Mouse (Mus musculus) macrophage (primary cell): ENCODE data around the gene Eif4a1. TPM values are rescaled to one million over a fixed set of nuclear protein-coding genes. Genes with fewer than 3 reads are reported as not detected.

Experiments used
- H3K27ac ChIP-seq: fragments of 350-480 bp; formaldehyde crosslinking; 2 replicates; pipeline ENCODE4 v1.9.0; 2021
- H3K36me3 ChIP-seq: fragments of 350-480 bp; formaldehyde crosslinking; 2 replicates; pipeline ENCODE4 v1.9.0; 2021; ENCODE audit errors: inconsistent target
- H3K4me3 ChIP-seq: fragments of 350-480 bp; formaldehyde crosslinking; 2 replicates; pipeline ENCODE4 v1.9.0; 2021; ENCODE audit errors: inconsistent target
- H3K79me2 ChIP-seq: fragments of 350-480 bp; formaldehyde crosslinking; 2 replicates; pipeline ENCODE4 v1.9.0; 2021; ENCODE audit errors: inconsistent target
- WGBS: methylation state at CpG from one replicate; pipeline ENCODE4 v1.1.7; 2026; ENCODE audit warnings: inconsistent platforms; ENCODE audit not compliant: missing documents; 5-methylcytosine and 5-hydroxymethylcytosine counted together
- polyA plus RNA-seq: library from polyadenylated mRNA; stranded (reverse); fragments of 250-400 nt; gene quantifications from 3 replicates; pipeline ENCODE4 v1.2.4, GENCODE M21; 2018; ENCODE audit warnings: inconsistent platforms

Eif4a1 gene
- polyA plus RNA-seq, 1 experiment from 2014 or later, result 693 TPM

DNA sequence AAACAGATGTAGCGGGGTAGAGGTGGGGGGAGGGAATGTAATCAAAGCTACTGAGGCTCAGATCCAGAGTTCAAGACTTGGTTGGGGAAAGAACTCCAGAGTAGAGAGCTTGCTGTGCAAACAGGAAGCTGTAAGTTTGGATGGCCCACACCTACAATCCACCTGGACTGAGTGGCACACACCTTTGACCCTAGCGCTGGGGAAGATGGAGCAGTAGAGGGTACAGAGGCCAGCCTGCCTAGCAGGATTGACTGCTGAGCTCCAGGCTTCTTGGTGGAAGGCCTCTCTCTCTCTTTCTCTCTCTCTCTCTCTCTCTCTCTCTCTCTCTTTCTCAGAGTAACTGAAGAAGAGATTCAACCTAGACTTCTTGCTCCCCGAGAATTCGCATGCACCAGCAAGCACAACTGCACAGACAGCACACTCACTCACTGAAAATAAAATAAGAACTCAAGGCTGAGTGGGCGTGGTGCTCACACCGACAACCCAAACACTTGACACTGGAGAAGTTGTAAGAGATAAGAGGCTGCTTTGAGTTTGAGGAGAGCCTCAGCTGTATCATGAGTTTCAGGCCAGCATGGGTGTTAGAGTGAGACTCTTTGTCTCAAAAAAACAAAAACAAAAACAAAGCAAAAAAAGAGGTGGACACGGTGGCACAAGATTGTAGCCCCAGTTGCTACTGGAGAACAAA, 51.7 kb downstream of the Eif4a1 start:
- WGBS, result 85% methylated on average over 7 of the region's 7 CpGs
- Histone ChIP-seq H3K36me3 (no peaks in the 10 kb centered on the region), H3K4me3 (no peak overlapping the region), H3K79me2 (no peaks in the 10 kb centered on the region), H3K27ac (no peak overlapping the region)

DNA sequence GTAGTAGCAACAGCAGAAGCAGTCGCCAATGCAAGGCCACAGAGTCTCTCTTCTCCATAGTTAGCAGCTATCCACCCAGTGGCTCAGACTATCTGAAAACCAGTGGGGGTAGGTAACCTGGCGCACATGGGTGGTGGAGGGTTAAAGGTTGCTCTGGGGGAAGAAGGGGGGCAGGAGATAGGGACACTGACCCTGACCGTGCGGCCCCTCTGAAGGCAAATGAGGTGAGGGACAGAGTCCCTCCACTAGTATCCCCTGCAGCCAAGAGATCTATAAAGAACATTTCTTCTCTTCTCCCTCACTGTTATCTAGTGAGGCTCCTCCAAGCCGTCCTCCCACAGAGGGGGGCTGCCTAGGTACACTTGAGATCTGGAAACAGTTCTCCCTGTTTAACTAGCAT, 54.4 kb downstream of the Eif4a1 start, which contains the start of gene Shbg:
Shbg (minus strand) TSS at position 101 of the 400 bp plus-strand sequence.
- H3K79me2 ChIP-seq, result no peaks in the 10 kb centered on the region
- H3K27ac ChIP-seq, result no peak within 1 kb of the TSS
- 84% methylated on average over 5 of the region's 5 CpGs for WGBS
- H3K4me3 ChIP-seq, result no peak within 1 kb of the TSS
- H3K36me3 ChIP-seq, result no peaks in the 10 kb centered on the region

Other genes starting within 250 kb of the Eif4a1 start
- 0.32 to 3.0 TPM (median 1.5 TPM) in 3 replicates for gene Dnah2, start 123.3 kb downstream of the Eif4a1 start, polyA plus RNA-seq
- gene Efnb3, start 112.2 kb downstream of the Eif4a1 start, polyA plus RNA-seq, result 0.06 TPM in 1 of 3 replicates, not detected in the others
- 4.4 to 5.0 TPM (median 5.0 TPM) in 3 replicates for gene Wrap53, start 92.2 kb downstream of the Eif4a1 start, polyA plus RNA-seq
- 32.6 to 59.9 TPM (median 52.5 TPM) in 3 replicates for gene Trp53, start 92.1 kb downstream of the Eif4a1 start, polyA plus RNA-seq
- gene Atp1b2, start 66.5 kb downstream of the Eif4a1 start, polyA plus RNA-seq, result not detected in 3 replicates
- gene Shbg, start 54.5 kb downstream of the Eif4a1 start, polyA plus RNA-seq, result not detected in 3 replicates
- 1.6 to 2.2 TPM (median 1.6 TPM) in 3 replicates for gene Sat2, start 50.4 kb downstream of the Eif4a1 start, polyA plus RNA-seq
- gene Fxr2, start 39.4 kb downstream of the Eif4a1 start, polyA plus RNA-seq, result 36.0 to 36.7 TPM (median 36.3 TPM) in 3 replicates
- gene Sox15, start 17.1 kb downstream of the Eif4a1 start, polyA plus RNA-seq, result 0.46 TPM in 1 of 3 replicates, not detected in the others
- gene Mpdu1, start 9.8 kb downstream of the Eif4a1 start, polyA plus RNA-seq, result 81.7 to 90.9 TPM (median 89.2 TPM) in 3 replicates
- gene Cd68, start 6.3 kb downstream of the Eif4a1 start, polyA plus RNA-seq, result 3,562 to 8,261 TPM (median 3,776 TPM) in 3 replicates
- 57.8 to 99.6 TPM (median 77.5 TPM) in 3 replicates for gene Senp3, start 9.7 kb upstream of the Eif4a1 start, polyA plus RNA-seq
- gene Tnfsf13, start 13.4 kb upstream of the Eif4a1 start, polyA plus RNA-seq, result 16.4 to 43.4 TPM (median 40.3 TPM) in 3 replicates
- gene Tnfsf12, start 23.4 kb upstream of the Eif4a1 start, polyA plus RNA-seq, result 89.2 to 140 TPM (median 130 TPM) in 3 replicates
- 25.2 to 36.9 TPM (median 25.5 TPM) in 3 replicates for gene Tnfsfm13, start 23.7 kb upstream of the Eif4a1 start, polyA plus RNA-seq
- gene Polr2a, start 86.2 kb upstream of the Eif4a1 start, polyA plus RNA-seq, result 63.4 to 133 TPM (median 79.6 TPM) in 3 replicates
- not detected in 3 replicates for gene Slc35g3, start 89.5 kb upstream of the Eif4a1 start, polyA plus RNA-seq
- gene Zbtb4, start 93.5 kb upstream of the Eif4a1 start, polyA plus RNA-seq, result 11.6 to 17.8 TPM (median 12.0 TPM) in 3 replicates
- gene Chrnb1, start 123.5 kb upstream of the Eif4a1 start, polyA plus RNA-seq, result not detected in 3 replicates
- gene Fgf11, start 129.4 kb upstream of the Eif4a1 start, polyA plus RNA-seq, result 0.69 to 2.7 TPM (median 2.3 TPM) in 3 replicates
- gene Tmem102, start 133.2 kb upstream of the Eif4a1 start, polyA plus RNA-seq, result not detected in 3 replicates
- gene Gm39566, start 142.9 kb upstream of the Eif4a1 start, polyA plus RNA-seq, result not detected in 3 replicates
- not detected in 3 replicates for gene Spem2, start 146.0 kb upstream of the Eif4a1 start, polyA plus RNA-seq
- not detected in 3 replicates for gene Spem1, start 149.8 kb upstream of the Eif4a1 start, polyA plus RNA-seq
- 0.80 to 2.1 TPM (median 1.0 TPM) in 3 replicates for gene Nlgn2, start 165.4 kb upstream of the Eif4a1 start, polyA plus RNA-seq
- gene Tmem256, start 166.1 kb upstream of the Eif4a1 start, polyA plus RNA-seq, result 71.2 to 302 TPM (median 269 TPM) in 3 replicates
- 23.8 to 38.1 TPM (median 36.6 TPM) in 3 replicates for gene Plscr3, start 174.0 kb upstream of the Eif4a1 start, polyA plus RNA-seq
- gene Tnk1, start 186.3 kb upstream of the Eif4a1 start, polyA plus RNA-seq, result not detected in 3 replicates
- gene Tmem95, start 205.6 kb upstream of the Eif4a1 start, polyA plus RNA-seq, result not detected in 3 replicates
- 4.3 to 5.6 TPM (median 5.5 TPM) in 3 replicates for gene Kctd11, start 209.0 kb upstream of the Eif4a1 start, polyA plus RNA-seq
- gene Acap1, start 223.1 kb upstream of the Eif4a1 start, polyA plus RNA-seq, result 0.54 to 0.68 TPM (median 0.62 TPM) in 3 replicates
- not detected in 3 replicates for gene 2810408A11Rik, start 228.6 kb upstream of the Eif4a1 start, polyA plus RNA-seq
- gene Neurl4, start 228.6 kb upstream of the Eif4a1 start, polyA plus RNA-seq, result 14.9 to 19.2 TPM (median 15.6 TPM) in 3 replicates
- 48.3 to 74.1 TPM (median 49.3 TPM) in 3 replicates for gene Gps2, start 241.5 kb upstream of the Eif4a1 start, polyA plus RNA-seq
- gene Eif5a, start 249.5 kb upstream of the Eif4a1 start, polyA plus RNA-seq, result 339 to 874 TPM (median 348 TPM) in 3 replicates